ENCODE assay signal across 35 mouse cellular contexts in genomic region chr1:81652990-81653717, GRCm38 (mm10).
DNase-seq lines count a peak whose midpoint lies in the region; ATAC-seq and TF ChIP-seq lines count a peak whose summit lies in the region.
"Had no signal": no experiment of that assay in that cellular context is flagged by ENCODE, and none has a peak within 500 bp of the region (broad histone marks: within the 10 kb centered on the region; RNA-seq: fewer than 3 reads in every experiment).

No protein-coding gene starts in this region.

- 73% methylated on average over 9 of the region's 9 CpGs for WGBS in forebrain, postnatal 0 days
- 86% methylated on average over 9 of the region's 9 CpGs for WGBS in forebrain, embryonic 15.5 days
- 45% methylated on average over 9 of the region's 9 CpGs for WGBS in lung, embryonic 15.5 days
- 61% methylated on average over 9 of the region's 9 CpGs for WGBS in lung, adult 2 months

- no peak overlapping the region for H3K4me3 ChIP-seq in forebrain, postnatal 0 days (ENCODE audit: low read depth, low read length)
- H3K4me3 ChIP-seq in forebrain, embryonic 15.5 days: no peak overlapping the region
- no peak overlapping the region for H3K4me3 ChIP-seq in lung, embryonic 15.5 days
- no peak overlapping the region for H3K4me3 ChIP-seq in lung, adult 2 months (replicated peaks; ENCODE audit: extremely low read depth, low read depth, low read length)
- H3K4me3 ChIP-seq: embryonic facial prominence, embryonic 13.5 days; erythroblast, embryonic 14.5 days; hindbrain, embryonic 12.5 days; intestine, embryonic 15.5 days; layer of hippocampus, adult 2 months; liver, embryonic 12.5 days; megakaryocyte, embryonic 14.5 days; midbrain, embryonic 12.5 days; myocyte; neural tube, embryonic 13.5 days had no signal

- H3K4me1 ChIP-seq in forebrain, postnatal 0 days (ENCODE audit: insufficient read depth): no peaks in the 10 kb centered on the region
- no peaks in the 10 kb centered on the region for H3K4me1 ChIP-seq in forebrain, embryonic 15.5 days
- peaks cover 9% of the 10 kb centered on the region; the same call in 1 of the 2 replicates for H3K4me1 ChIP-seq in lung, embryonic 15.5 days
- H3K4me1 ChIP-seq in lung, adult 2 months (ENCODE audit: control insufficient read depth, insufficient read depth, low read length): peaks cover 2% of the 10 kb centered on the region; the same call in 1 of the 2 replicates
- H3K4me1 ChIP-seq: embryonic facial prominence, embryonic 13.5 days; hindbrain, embryonic 12.5 days; intestine, embryonic 15.5 days; liver, embryonic 12.5 days; megakaryocyte, embryonic 14.5 days; midbrain, embryonic 12.5 days; neural tube, embryonic 13.5 days had no signal

- no peak overlapping the region for H3K27ac ChIP-seq in forebrain, postnatal 0 days (ENCODE audit: low read depth, low read length)
- no peak overlapping the region for H3K27ac ChIP-seq in forebrain, embryonic 15.5 days (replicated peaks)
- peak overlapping the region; percentile 49; the same call in 1 of the 2 replicates for H3K27ac ChIP-seq in lung, embryonic 15.5 days
- H3K27ac ChIP-seq: embryonic facial prominence, embryonic 13.5 days; hindbrain, embryonic 12.5 days; hindbrain, postnatal 0 days; intestine, embryonic 15.5 days; layer of hippocampus, adult 2 months; liver, embryonic 12.5 days; midbrain, embryonic 12.5 days; neural tube, embryonic 13.5 days; stomach, postnatal 0 days had no signal

- H3K4me2 ChIP-seq in forebrain, postnatal 0 days (ENCODE audit: low read depth): no peak overlapping the region
- no peak overlapping the region for H3K4me2 ChIP-seq in forebrain, embryonic 15.5 days (replicated peaks)
- H3K4me2 ChIP-seq in lung, embryonic 15.5 days: no peak overlapping the region
- H3K4me2 ChIP-seq: embryonic facial prominence, embryonic 13.5 days; heart, embryonic 11.5 days; hindbrain, embryonic 12.5 days; intestine, embryonic 15.5 days; liver, embryonic 12.5 days; midbrain, embryonic 12.5 days; neural tube, embryonic 13.5 days had no signal

- TF ChIP-seq POLR2A in lung, adult 2 months (IDR thresholded peaks at IDR 0.05; ENCODE audit: borderline replicate concordance, extremely low read depth, low read depth, low read length): no peak

- H3K9ac ChIP-seq in forebrain, postnatal 0 days: no peak overlapping the region
- no peak overlapping the region for H3K9ac ChIP-seq in forebrain, embryonic 15.5 days (replicated peaks)
- no peak overlapping the region for H3K9ac ChIP-seq in lung, embryonic 15.5 days
- H3K9ac ChIP-seq: embryonic facial prominence, embryonic 13.5 days; hindbrain, embryonic 12.5 days; intestine, embryonic 15.5 days; liver, embryonic 12.5 days; liver, postnatal 0 days; midbrain, embryonic 12.5 days; neural tube, embryonic 13.5 days had no signal

- H3K9me3 ChIP-seq in forebrain, postnatal 0 days (ENCODE audit: low read length): no peaks in the 10 kb centered on the region
- H3K9me3 ChIP-seq in forebrain, embryonic 15.5 days: no peaks in the 10 kb centered on the region
- H3K9me3 ChIP-seq in lung, embryonic 15.5 days: no peaks in the 10 kb centered on the region
- H3K9me3 ChIP-seq: embryonic facial prominence, embryonic 13.5 days; hindbrain, embryonic 12.5 days; intestine, embryonic 15.5 days; liver, embryonic 12.5 days; midbrain, embryonic 12.5 days; neural tube, embryonic 13.5 days had no signal

- H3K36me3 ChIP-seq in forebrain, postnatal 0 days (ENCODE audit: insufficient read depth): no peaks in the 10 kb centered on the region
- no peaks in the 10 kb centered on the region for H3K36me3 ChIP-seq in forebrain, embryonic 15.5 days
- no peaks in the 10 kb centered on the region for H3K36me3 ChIP-seq in lung, embryonic 15.5 days
- H3K36me3 ChIP-seq: embryonic facial prominence, embryonic 13.5 days; hindbrain, embryonic 12.5 days; intestine, embryonic 15.5 days; liver, embryonic 12.5 days; midbrain, embryonic 12.5 days; neural tube, embryonic 13.5 days had no signal

- DNase-seq in forebrain, postnatal 0 days: peak; percentile 34
- DNase-seq in lung, adult 2 months: no peak
- peak; percentile 33 for DNase-seq in brain, adult 2 months (ENCODE audit: low read depth, low spot score)
- DNase-seq in lung, postnatal 36 days: peak; percentile 46
- no peak for DNase-seq in layer of hippocampus, adult 8-10 months (ENCODE audit: low spot score in 2 of 2)
- DNase-seq: adrenal gland, adult 2 months; adrenal gland, postnatal 36 days; B cell, adult 2 months; cerebellum, adult 8-10 months; cerebellum, postnatal 36 days; heart, postnatal 36 days; kidney, adult 2 months; kidney, postnatal 36 days; layer of hippocampus, postnatal 36 days; left cerebral cortex, postnatal 4 days; liver, postnatal 0 days; right cerebral cortex, postnatal 4 days; thymus, adult 2 months; thymus, postnatal 36 days had no signal

- no peaks in the 10 kb centered on the region for H3K27me3 ChIP-seq in forebrain, postnatal 0 days (ENCODE audit: insufficient read depth, low read length)
- no peaks in the 10 kb centered on the region for H3K27me3 ChIP-seq in forebrain, embryonic 15.5 days
- H3K27me3 ChIP-seq in lung, embryonic 15.5 days: no peaks in the 10 kb centered on the region
- H3K27me3 ChIP-seq: embryonic facial prominence, embryonic 13.5 days; hindbrain, embryonic 12.5 days; intestine, embryonic 15.5 days; liver, embryonic 12.5 days; megakaryocyte, embryonic 14.5 days; midbrain, embryonic 12.5 days; neural tube, embryonic 13.5 days had no signal

- no peak for TF ChIP-seq CTCF in forebrain, postnatal 0 days (IDR thresholded peaks at IDR 0.05; ENCODE audit: low read depth)
- TF ChIP-seq CTCF in lung, adult 2 months (IDR thresholded peaks at IDR 0.05; ENCODE audit: insufficient read depth, low read length): no peak

- ATAC-seq in forebrain, postnatal 0 days: peak; percentile 48; the same call in 1 of the 2 replicates
- ATAC-seq in forebrain, embryonic 15.5 days (replicated peaks): no peak
- ATAC-seq in lung, embryonic 15.5 days (ENCODE audit: borderline replicate concordance, extremely low read depth, low FRiP score, low TSS enrichment): peak; percentile 81
- ATAC-seq: activated CD4-positive, CD25-positive, alpha-beta regulatory T cell, adult 4 months; hindbrain, postnatal 0 days; intestine, embryonic 15.5 days; liver, embryonic 12.5 days; liver, postnatal 0 days had no signal

Comparison
In these comparisons a context has a peak if more than half of its experiments do, and no peak if none do; other contexts are left out.
1. DNase-seq: peak in forebrain, postnatal 0 days (single experiment), brain, adult 2 months (single experiment) and lung, postnatal 36 days (single experiment); none in lung, adult 2 months (single experiment) and layer of hippocampus, adult 8-10 months (0 of 2).